Mouse (Mus musculus) lung, adult 2 months (tissue): Measurements from ENCODE around the gene Cpxm2.

Experiments used
- CTCF ChIP-seq: fragments of 200-500 bp; IDR thresholded peaks from 2 replicates; pipeline ENCODE4 v1.5.1; 2011; ENCODE audit warnings: mild to moderate bottlenecking, low read length, control low read depth; ENCODE audit not compliant: insufficient read depth
- POLR2A ChIP-seq: fragments of 200-500 bp; IDR thresholded peaks from 2 replicates; pipeline ENCODE4 v1.6.1; 2011; ENCODE audit warnings: low read depth, mild to moderate bottlenecking, control low read depth, low read length, borderline replicate concordance; ENCODE audit errors: extremely low read depth

DNA sequence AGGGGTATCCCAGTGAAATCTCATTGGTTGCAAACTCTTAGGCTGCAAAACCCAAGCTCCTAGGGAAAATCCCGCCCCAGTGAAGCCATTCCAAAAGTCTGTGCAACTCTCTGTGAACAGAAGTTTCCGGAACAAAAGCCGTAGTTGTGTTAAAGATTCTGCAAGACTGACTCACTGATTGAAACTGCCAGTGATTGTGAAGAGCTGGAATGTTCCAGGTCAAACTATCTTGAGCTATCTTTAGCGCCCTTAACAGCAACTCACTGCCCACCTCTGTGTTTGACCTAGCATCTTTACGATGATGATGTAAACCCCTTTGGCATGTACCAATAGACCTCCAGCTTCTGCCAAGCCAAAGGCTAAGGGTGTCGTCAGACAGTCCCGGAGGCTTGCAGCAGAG is 31.3 kb downstream of the Cpxm2 start:
- no peak for TF ChIP-seq POLR2A
- TF ChIP-seq CTCF = no peak
